Mouse (Mus musculus) frontal cortex, postnatal 14 days (tissue): ENCODE data around the gene Arfgap3.
A peak's percentile ranks its signal among the peaks of the same experiment; 100 is the strongest.
"Not testable (repeated sequence)": the region's sequence is repeated elsewhere in the genome, so short reads cannot be mapped to it uniquely, and the experiment has no call there.

Source experiments
- DNase-seq, 2 experiments: peaks; one replicate each; pipeline ENCODE4 v3.0.0; 2022; ENCODE audit warnings: low spot score in 2 of 2

Gene Arfgap3

DNA sequence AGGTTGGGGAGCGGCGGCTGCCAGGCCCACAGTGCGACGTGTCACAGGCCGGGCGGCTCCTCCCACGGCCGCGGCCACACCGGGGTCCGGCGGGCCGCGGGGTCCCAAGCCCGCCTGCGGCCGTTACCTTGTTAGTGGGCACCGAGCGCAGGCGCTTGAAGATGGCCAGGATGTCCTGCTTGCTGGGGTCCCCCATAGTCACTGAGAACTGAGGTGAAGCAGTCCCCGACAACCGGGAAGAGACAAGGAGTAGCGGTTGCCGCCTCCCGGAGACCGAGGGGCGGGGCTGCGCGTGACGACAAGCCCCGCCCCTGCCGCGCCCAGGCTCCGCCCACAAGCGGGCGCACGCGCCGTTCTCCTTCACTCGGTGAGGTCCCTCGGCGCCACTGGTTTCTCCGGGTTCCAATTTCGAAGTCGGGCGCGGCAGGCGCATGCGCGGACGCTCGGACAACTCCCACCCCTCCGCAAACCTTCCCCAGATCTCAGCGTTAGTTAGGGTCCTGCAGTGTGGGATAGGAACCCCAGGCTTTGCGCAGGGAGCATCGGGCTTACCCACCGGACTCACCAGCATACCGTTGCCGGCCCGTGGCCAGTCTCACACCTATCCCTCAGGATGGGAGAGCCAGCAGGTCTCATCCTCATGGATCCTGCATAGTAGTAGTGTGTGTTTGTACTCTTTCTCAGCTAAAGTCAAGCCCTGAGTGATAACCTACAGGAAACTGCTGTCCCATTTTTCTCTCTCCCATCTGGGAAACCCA lies at the start of gene Arfgap3:
TSS of gene Arfgap3 (minus strand) at position 294 of the 758 bp plus-strand sequence.
- peak; percentile 83 to 93 for DNase-seq

DNA sequence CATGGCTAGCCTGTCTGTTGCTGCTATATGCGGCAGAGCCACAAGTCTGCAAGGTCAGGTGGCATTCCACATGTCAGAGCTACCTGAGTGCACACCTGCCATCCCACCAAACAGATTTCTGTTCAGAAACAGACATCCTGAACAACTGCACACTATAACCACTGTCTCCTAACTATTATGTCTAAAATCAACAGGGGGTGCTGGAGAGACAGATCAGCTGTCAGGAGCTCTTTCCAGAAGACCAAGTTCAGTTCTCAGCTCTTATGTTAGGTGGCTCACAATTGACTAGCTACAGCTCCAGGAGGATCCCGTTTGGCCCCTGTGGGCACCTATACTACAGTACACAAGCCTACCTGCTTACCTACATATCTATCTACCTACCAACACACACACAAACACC lies 42.7 kb upstream of the Arfgap3 start:
- DNase-seq, result no peak

- no peak for DNase-seq
These were observed 37.9 kb upstream of the Arfgap3 start for GRCm38 (mm10) chr15:83387911-83388310.

GRCm38 (mm10) chr15:83383633-83384032 lies 33.6 kb upstream of the Arfgap3 start:
- DNase-seq, result no peak

- no peak for DNase-seq
These were observed 33.1 kb upstream of the Arfgap3 start for GRCm38 (mm10) chr15:83383136-83383535.

DNA sequence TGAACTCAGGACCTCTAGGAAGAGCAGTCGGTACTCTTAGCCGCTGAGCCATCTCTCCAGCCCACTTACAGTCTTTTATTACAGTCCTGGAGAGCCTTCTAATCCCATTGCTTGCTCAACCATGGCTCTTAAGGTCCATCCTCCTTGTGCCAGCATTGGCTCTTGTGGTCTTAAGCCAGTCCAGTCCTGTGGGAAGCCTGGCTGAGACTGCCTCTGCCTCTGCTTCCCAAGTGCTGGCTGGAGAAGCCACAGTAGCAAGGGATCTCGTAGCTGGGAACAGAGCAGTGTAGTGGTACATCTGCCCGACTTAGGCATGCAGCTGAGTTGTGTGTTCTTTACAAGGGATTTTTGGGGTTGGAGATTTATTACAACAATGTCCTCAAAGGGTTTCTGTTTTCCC lies 32.4 kb upstream of the Arfgap3 start:
- no peak for DNase-seq

GRCm38 (mm10) chr15:83377153-83377552 lies 27.1 kb upstream of the Arfgap3 start:
- DNase-seq, result no peak

- peak in 1 of 2 experiments; percentile 42 for DNase-seq
These were observed 25.1 kb upstream of the Arfgap3 start for GRCm38 (mm10) chr15:83375136-83375535.

- DNase-seq, result no peak
These were observed 24.0 kb upstream of the Arfgap3 start for GRCm38 (mm10) chr15:83374076-83374475.

GRCm38 (mm10) chr15:83368702-83369101 lies 18.7 kb upstream of the Arfgap3 start:
- DNase-seq, result not testable (repeated sequence)

DNA sequence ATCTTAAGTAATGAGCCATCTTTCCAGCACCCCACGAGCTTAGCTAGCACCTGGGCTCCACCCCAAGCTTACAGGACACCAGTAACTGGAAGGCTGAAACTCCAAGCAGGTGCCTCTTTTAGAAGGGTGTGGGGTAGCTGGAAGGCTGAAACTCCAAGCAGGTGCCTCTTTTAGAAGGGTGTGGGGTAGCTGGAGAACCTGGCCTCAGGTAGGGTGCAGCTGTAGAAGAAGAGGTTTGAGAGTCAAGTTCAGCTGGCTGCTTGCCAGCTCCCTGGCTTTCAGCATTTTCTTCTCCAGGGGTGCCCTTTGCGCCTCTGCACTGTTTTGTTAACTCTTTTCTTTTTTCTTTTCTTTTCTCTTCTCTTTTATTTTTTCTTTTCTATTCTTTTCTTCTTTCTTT lies 18.2 kb upstream of the Arfgap3 start:
- DNase-seq, result no peak

GRCm38 (mm10) chr15:83366933-83367552 lies 17.0 kb upstream of the Arfgap3 start:
- DNase-seq, result peak; percentile 32 to 34

DNA sequence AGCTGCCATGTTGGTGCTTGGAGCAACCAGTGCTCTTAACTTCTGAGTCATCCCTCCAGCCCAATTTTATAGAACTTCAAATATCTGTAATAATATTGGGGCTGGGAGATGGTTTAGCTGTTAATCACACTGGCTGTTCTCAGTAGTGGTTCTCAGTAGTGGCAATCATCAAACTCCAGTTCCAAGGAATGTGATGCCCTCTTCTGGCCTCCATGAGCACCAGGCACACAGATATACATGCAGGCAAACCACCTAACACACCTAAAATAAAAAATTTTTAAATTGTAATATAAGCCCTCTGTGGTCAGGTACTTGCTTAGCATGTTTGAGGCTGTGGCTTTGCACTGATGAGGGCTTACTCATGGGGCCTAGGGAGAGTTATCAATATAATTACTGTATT lies 15.7 kb upstream of the Arfgap3 start:
- DNase-seq, result no peak

- no peak for DNase-seq
These were observed 14.1 kb upstream of the Arfgap3 start for GRCm38 (mm10) chr15:83364194-83364593.

DNA sequence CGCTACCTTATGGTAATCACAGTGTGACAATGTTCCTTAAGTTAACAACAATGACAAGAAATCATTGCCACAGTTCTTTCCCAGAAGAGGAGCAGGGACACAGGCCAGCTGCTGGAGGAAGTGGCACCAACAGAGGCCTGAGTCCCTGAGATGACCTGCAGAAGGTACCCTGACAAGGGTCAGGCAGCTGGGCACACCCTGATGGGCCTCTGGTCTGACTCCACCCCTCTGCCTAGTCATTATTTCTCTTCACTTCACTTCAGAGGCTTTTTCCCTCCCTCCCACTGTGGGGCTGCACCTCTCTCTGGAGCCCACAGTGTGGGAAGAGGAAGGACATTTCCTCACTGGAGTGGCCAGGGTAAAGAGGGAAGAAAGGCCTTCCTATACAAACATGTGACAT lies 12.8 kb upstream of the Arfgap3 start:
- not testable (repeated sequence) for DNase-seq

- DNase-seq, result not testable (repeated sequence)
These were observed 10.9 kb upstream of the Arfgap3 start for GRCm38 (mm10) chr15:83360899-83361298.

- DNase-seq, result no peak
These were observed 10.1 kb upstream of the Arfgap3 start for GRCm38 (mm10) chr15:83360140-83360539.

- DNase-seq, result no peak
These were observed 8.4 kb upstream of the Arfgap3 start for GRCm38 (mm10) chr15:83358476-83358875.

GRCm38 (mm10) chr15:83351546-83351945 lies 1.5 kb upstream of the Arfgap3 start:
- no peak for DNase-seq

- DNase-seq, result no peak
These were observed 812 bp upstream of the Arfgap3 start for GRCm38 (mm10) chr15:83350859-83351258.

DNA sequence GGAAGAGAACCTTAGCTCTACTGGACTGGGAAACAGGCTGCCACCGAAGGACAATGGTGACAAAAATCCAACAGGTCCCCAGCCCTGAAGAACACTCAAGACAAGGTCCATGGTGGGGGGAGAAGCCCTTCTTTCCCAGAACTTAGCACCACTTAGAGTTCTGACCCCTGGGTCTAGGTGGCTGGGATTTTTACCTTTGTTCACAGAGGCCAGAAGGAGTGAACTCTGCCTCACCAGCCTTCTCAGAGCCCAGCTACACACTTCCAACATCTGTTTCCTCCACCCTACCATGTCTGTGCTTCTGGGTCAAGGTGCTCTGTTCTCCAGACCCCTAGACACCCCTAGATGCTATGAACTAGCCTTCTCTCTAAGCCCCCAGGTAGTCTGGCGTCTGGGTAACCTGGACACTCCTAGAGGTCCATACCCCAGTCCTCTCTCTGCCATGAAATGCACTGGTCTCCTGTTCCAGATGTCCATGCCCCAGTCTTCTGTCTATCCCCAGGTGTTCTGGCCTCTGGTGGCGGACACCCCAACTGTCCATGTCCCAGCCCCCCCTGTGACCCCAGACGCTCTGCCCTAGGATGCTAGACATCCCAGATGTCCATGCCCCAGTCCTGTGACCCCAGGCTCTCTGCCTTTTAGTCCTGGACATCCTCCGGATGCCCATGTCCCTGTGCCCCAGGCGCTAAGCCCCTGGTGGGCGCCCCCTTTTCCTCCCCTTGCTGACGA lies 658 bp downstream of the Arfgap3 start:
- DNase-seq, result no peak

- DNase-seq, result no peak
These were observed 1.3 kb downstream of the Arfgap3 start for GRCm38 (mm10) chr15:83348747-83349146.
